8 mouse cellular contexts compared by ENCODE assay signal in the genomic region with DNA sequence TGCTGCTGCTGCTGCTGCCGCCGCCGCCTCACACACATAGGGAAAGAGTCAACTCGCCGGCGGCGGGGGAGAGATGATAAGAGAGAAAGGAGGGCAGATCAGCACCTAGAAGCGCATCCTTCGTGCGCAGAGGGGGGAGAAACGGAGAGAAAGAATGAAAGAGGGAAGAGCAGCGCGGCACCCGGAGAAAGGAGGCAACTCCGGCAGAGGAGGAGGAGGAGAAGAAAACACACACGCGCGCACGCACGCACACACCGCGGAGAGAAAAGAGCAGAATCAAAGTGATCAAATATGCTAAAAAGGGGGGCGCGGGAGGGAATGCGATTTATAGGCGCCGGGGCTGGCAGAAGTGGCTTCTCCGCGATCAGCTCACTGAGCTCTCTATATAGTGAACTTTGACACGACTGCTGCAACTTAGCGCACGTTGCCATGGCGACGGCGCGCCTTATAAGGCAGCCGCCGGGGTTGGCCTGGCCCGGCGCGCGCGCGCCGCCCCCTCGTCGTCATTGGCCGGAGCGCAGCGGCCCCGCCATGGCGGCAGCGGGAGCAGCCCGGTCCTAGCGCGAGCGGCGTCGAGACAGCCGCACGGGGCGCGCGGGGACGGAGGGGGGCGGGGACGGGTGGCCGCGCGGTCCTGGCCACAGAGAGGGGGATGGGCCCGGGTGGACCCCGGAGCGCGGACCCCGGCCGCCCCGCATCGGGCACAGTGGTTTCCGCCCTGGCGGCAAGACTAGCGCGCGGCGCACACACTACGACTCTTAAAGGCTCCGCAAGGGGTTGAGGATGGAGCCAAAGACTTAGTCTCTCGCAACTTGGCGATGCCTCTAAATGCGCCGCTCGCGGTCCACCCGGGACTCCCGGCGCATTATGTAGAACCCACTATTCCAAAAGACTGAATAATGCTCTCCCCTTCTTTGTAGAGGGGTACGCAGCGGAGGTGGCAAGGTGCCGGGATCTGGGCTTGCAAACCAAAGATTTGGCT. TPM values are rescaled to one million over a fixed set of nuclear protein-coding genes. Genes with fewer than 3 reads are reported as not detected.
A peak's percentile ranks its signal among the peaks of the same experiment; 100 is the strongest.
DNase-seq lines count a peak whose midpoint lies in the region; ATAC-seq and TF ChIP-seq lines count a peak whose summit lies in the region.

No protein-coding gene starts in this region.

- H3K4me1 ChIP-seq in lung, embryonic 14.5 days (ENCODE audit: insufficient read depth): peaks cover 9% of the 10 kb centered on the region; the same call in 1 of the 2 replicates

- TF ChIP-seq CTCF in lung, embryonic 14.5 days (IDR thresholded peaks at IDR 0.05; ENCODE audit: low read depth): no peak

- peak overlapping the region; percentile 69 for H3K4me2 ChIP-seq in lung, embryonic 14.5 days

- peak; percentile 92 to 93 for DNase-seq in adrenal gland, adult 18-20 months (ENCODE audit: low spot score in 2 of 2)
- DNase-seq in cerebellum, adult 9-11 months: peak; percentile 75
- DNase-seq in frontal cortex, adult 2 months (ENCODE audit: extremely low spot score in 1 of 2, low spot score in 1 of 2): peak; percentile 32 to 64
- DNase-seq in layer of hippocampus, adult 9-10 months (ENCODE audit: low spot score): peak; percentile 38
- peak; percentile 100 for DNase-seq in lung, embryonic 14.5 days
- peak; percentile 83 for DNase-seq in retina, adult 2 months (ENCODE audit: low read depth, low spot score)

- H3K27ac ChIP-seq in lung, embryonic 14.5 days (ENCODE audit: low read depth): peak overlapping the region; percentile 100

- no peaks in the 10 kb centered on the region for H3K27me3 ChIP-seq in lung, embryonic 14.5 days (ENCODE audit: insufficient read depth, low read length)

- no peaks in the 10 kb centered on the region for H3K9me3 ChIP-seq in lung, embryonic 14.5 days (ENCODE audit: low read depth, low read length)

- peak overlapping the region; percentile 96 for H3K4me3 ChIP-seq in lung, embryonic 14.5 days (ENCODE audit: low read depth, low read length)

- H3K36me3 ChIP-seq in lung, embryonic 14.5 days (ENCODE audit: insufficient read depth): peaks cover 36% of the 10 kb centered on the region

- under 1% methylated on average over 98 of the region's 98 CpGs for WGBS in lung, embryonic 14.5 days

- ATAC-seq in hematopoietic stem cell, adult 5-6 weeks (replicated peaks in 1 of 2; ENCODE audit: insufficient read depth in 1 of 2, low FRiP score in 2 of 2, low TSS enrichment in 1 of 2, low read depth in 1 of 2, poor library complexity in 2 of 2, severe bottlenecking in 2 of 2): peak; percentile 19 to 50; a peak in 3 of 4 replicates
- ATAC-seq in lung, embryonic 14.5 days (ENCODE audit: insufficient read depth): peak; percentile 91
- no peak for ATAC-seq in inflammation-experienced regulatory T-cells, adult 6 months

- peak overlapping the region; percentile 100 for H3K9ac ChIP-seq in lung, embryonic 14.5 days

RNA-seq across cellular contexts. Expression of a gene that starts 4.9 kb away (rescaled TPM):
- total RNA-seq in adrenal gland, adult 18-20 months (2021): 100 to 1,000 TPM in 1 of 2 experiments, 10 to 100 TPM in 1; 99.3 to 123 TPM
- polyA plus RNA-seq in frontal cortex, adult 2 months (2012; rRNA removed): 29.0 and 30.2 TPM in 2 replicates
- not detected in 2 replicates for total RNA-seq in hematopoietic stem cell, adult 5-6 weeks (2017)
- polyA plus RNA-seq in lung, embryonic 14.5 days (2014; fragmentation: Nextera tagmentation; extraction: Ambion mirVana): 142 and 146 TPM in 2 replicates
- polyA plus RNA-seq in inflammation-experienced regulatory T-cells, adult 6 months (2017; shearing (Covaris generic)): under 1 TPM in 1 of 3 experiments, not detected in 2; 0.32 TPM

Comparison
In these comparisons a context has a peak if more than half of its experiments do, and no peak if none do; other contexts are left out.
1. DNase-seq: peak in every context shown above with its lines; median percentile 100 in lung, embryonic 14.5 days; 92 in adrenal gland, adult 18-20 months; 83 in retina, adult 2 months; 75 in cerebellum, adult 9-11 months; 48 in frontal cortex, adult 2 months; 38 in layer of hippocampus, adult 9-10 months.
2. RNA of a gene that starts 4.9 kb away (polyA plus RNA-seq): 142 to 146 TPM in lung, embryonic 14.5 days and 29.0 to 30.2 TPM in frontal cortex, adult 2 months; 0.32 TPM in inflammation-experienced regulatory T-cells, adult 6 months; every median in the first group is over 10 times any median in the second.